Mouse (Mus musculus): Measurements from ENCODE around the gene Gm5426.

DNA sequence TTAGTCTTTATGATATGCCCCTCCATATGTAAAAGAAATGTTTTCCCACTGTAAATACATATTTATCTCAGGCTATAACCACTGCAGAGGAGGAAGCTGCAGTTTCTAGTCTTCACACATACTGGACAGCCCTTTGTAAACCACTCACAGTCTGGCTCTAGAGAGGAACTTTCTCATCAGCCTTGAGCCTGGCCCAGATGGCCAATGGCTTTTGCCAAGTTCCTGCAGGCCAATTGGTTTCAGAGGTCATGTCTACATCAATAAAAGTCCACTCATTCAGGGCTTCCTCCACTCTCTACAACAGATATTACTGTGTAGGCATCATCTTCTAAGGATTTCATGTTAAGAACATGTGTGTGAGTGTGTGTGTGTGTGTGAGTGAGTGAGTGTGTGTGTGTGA lies 35.1 kb downstream of the Gm5426 start:
- no peak for TF ChIP-seq CTCF (IDR thresholded peaks at IDR 0.05; ENCODE audit: control insufficient read depth, insufficient read depth, insufficient replicate concordance, low read depth, low read length)
- TF ChIP-seq POLR2A (IDR thresholded peaks at IDR 0.05; ENCODE audit: control insufficient read depth, low read depth, low read length) = no peak

Measured in testis, adult 2 months (tissue).